Mouse (Mus musculus): ENCODE results near the gene 4930469K13Rik.

Gene 4930469K13Rik

GRCm38 (mm10) chr11:34042808-34043207 lies 55.5 kb downstream of the 4930469K13Rik start:
- no peak for DNase-seq (ENCODE audit: low read depth, low spot score)

- DNase-seq (ENCODE audit: low read depth, low spot score) = no peak
Observed at GRCm38 (mm10) chr11:34040061-34040460, 58.3 kb downstream of the 4930469K13Rik start.

- no peak for DNase-seq (ENCODE audit: low read depth, low spot score)
Observed at GRCm38 (mm10) chr11:34035909-34036658, 62.3 kb downstream of the 4930469K13Rik start.

GRCm38 (mm10) chr11:34034794-34035193 lies 63.6 kb downstream of the 4930469K13Rik start:
- DNase-seq (ENCODE audit: low read depth, low spot score) = no peak

GRCm38 (mm10) chr11:34034008-34034505 lies 64.3 kb downstream of the 4930469K13Rik start:
- DNase-seq (ENCODE audit: low read depth, low spot score) = no peak

GRCm38 (mm10) chr11:34031015-34031805 lies 67.1 kb downstream of the 4930469K13Rik start:
- DNase-seq (ENCODE audit: low read depth, low spot score) = no peak

GRCm38 (mm10) chr11:34029658-34030057 lies 68.7 kb downstream of the 4930469K13Rik start:
- DNase-seq (ENCODE audit: low read depth, low spot score) = no peak

- no peak for DNase-seq (ENCODE audit: low read depth, low spot score)
Observed at GRCm38 (mm10) chr11:34025091-34025490, 73.3 kb downstream of the 4930469K13Rik start.

- DNase-seq (ENCODE audit: low read depth, low spot score) = no peak
Observed at GRCm38 (mm10) chr11:34012007-34012652, 86.2 kb downstream of the 4930469K13Rik start.

GRCm38 (mm10) chr11:34010859-34011172 lies 87.5 kb downstream of the 4930469K13Rik start:
- no peak for DNase-seq (ENCODE audit: low read depth, low spot score)

GRCm38 (mm10) chr11:34010133-34010858 lies 88.1 kb downstream of the 4930469K13Rik start:
- no peak for DNase-seq (ENCODE audit: low read depth, low spot score)

GRCm38 (mm10) chr11:34009316-34010087 lies 88.9 kb downstream of the 4930469K13Rik start:
- no peak for DNase-seq (ENCODE audit: low read depth, low spot score)

- DNase-seq (ENCODE audit: low read depth, low spot score) = no peak
Observed at GRCm38 (mm10) chr11:34008702-34009101, 89.7 kb downstream of the 4930469K13Rik start.

GRCm38 (mm10) chr11:34008214-34008613 lies 90.1 kb downstream of the 4930469K13Rik start:
- DNase-seq (ENCODE audit: low read depth, low spot score) = no peak

GRCm38 (mm10) chr11:34007616-34008015 lies 90.7 kb downstream of the 4930469K13Rik start:
- DNase-seq (ENCODE audit: low read depth, low spot score) = no peak

- no peak for DNase-seq (ENCODE audit: low read depth, low spot score)
Observed at GRCm38 (mm10) chr11:34002593-34002965, 95.8 kb downstream of the 4930469K13Rik start.

GRCm38 (mm10) chr11:34001938-34002592 lies 96.3 kb downstream of the 4930469K13Rik start:
- DNase-seq (ENCODE audit: low read depth, low spot score) = no peak

- DNase-seq (ENCODE audit: low read depth, low spot score) = no peak
Observed at GRCm38 (mm10) chr11:34000416-34000815, 97.9 kb downstream of the 4930469K13Rik start.

GRCm38 (mm10) chr11:33998244-33998643 lies 100.1 kb downstream of the 4930469K13Rik start:
- no peak for DNase-seq (ENCODE audit: low read depth, low spot score)

- no peak for DNase-seq (ENCODE audit: low read depth, low spot score)
Observed at GRCm38 (mm10) chr11:33993496-33993895, 104.9 kb downstream of the 4930469K13Rik start.
